Mouse (Mus musculus): Measurements from ENCODE around the gene Hat1. TPM values are rescaled to one million over a fixed set of nuclear protein-coding genes. Genes with fewer than 3 reads are reported as not detected.

Gene Hat1
- polyA plus RNA-seq, 1 experiment from 2014 or later, result 182 TPM

- H3K4me1 ChIP-seq, result peaks cover 19% of the 10 kb centered on the region
- DNase-seq (ENCODE audit: low spot score), result no peak
- no peak overlapping the region for H3K4me3 ChIP-seq
- no peaks in the 10 kb centered on the region for H3K9me3 ChIP-seq
- no peaks in the 10 kb centered on the region for H3K36me3 ChIP-seq
- H3K27me3 ChIP-seq (ENCODE audit: insufficient read depth, poor library complexity, severe bottlenecking), result no peaks in the 10 kb centered on the region
- no peak overlapping the region for H3K27ac ChIP-seq
Observed at GRCm38 (mm10) chr2:71477787-71478186, 89.0 kb downstream of the Hat1 start.

- no peaks in the 10 kb centered on the region for H3K36me3 ChIP-seq
- WGBS, result 5% methylated on average over 7 of the region's 7 CpGs
- no peak for DNase-seq (ENCODE audit: low spot score)
- peak overlapping the region; percentile 80 for H3K27ac ChIP-seq
- H3K4me1 ChIP-seq, result peaks cover 12% of the 10 kb centered on the region
- no peaks in the 10 kb centered on the region for H3K27me3 ChIP-seq (ENCODE audit: insufficient read depth, poor library complexity, severe bottlenecking)
- H3K4me3 ChIP-seq, result peak overlapping the region; percentile 33
- no peaks in the 10 kb centered on the region for H3K9me3 ChIP-seq
Observed at GRCm38 (mm10) chr2:71479917-71480316, 91.2 kb downstream of the Hat1 start.

GRCm38 (mm10) chr2:71481825-71482224, 93.1 kb downstream of the Hat1 start:
- Histone ChIP-seq H3K36me3 (no peaks in the 10 kb centered on the region), H3K4me1 (peaks cover 8% of the 10 kb centered on the region), H3K4me3 (no peak overlapping the region), H3K27ac (no peak overlapping the region), H3K27me3 (ENCODE audit: insufficient read depth, poor library complexity, severe bottlenecking) (no peaks in the 10 kb centered on the region), H3K9me3 (no peaks in the 10 kb centered on the region)
- WGBS, result 84% methylated on average over 6 of the region's 6 CpGs
- DNase-seq (ENCODE audit: low spot score), result no peak

- DNase-seq (ENCODE audit: low spot score), result no peak
- Histone ChIP-seq H3K9me3 (no peaks in the 10 kb centered on the region), H3K4me1 (peaks cover 8% of the 10 kb centered on the region), H3K27ac (no peak overlapping the region), H3K27me3 (ENCODE audit: insufficient read depth, poor library complexity, severe bottlenecking) (no peaks in the 10 kb centered on the region), H3K4me3 (no peak overlapping the region), H3K36me3 (no peaks in the 10 kb centered on the region)
- 77% methylated on average over 10 of the region's 10 CpGs for WGBS
Observed at GRCm38 (mm10) chr2:71483046-71483716, 94.4 kb downstream of the Hat1 start.

GRCm38 (mm10) chr2:71483717-71484066, 94.9 kb downstream of the Hat1 start:
- no peak overlapping the region for H3K27ac ChIP-seq
- DNase-seq (ENCODE audit: low spot score), result no peak
- H3K9me3 ChIP-seq, result no peaks in the 10 kb centered on the region
- WGBS, result 71% methylated on average over 5 of the region's 5 CpGs
- H3K4me3 ChIP-seq, result no peak overlapping the region
- H3K4me1 ChIP-seq, result peaks cover 8% of the 10 kb centered on the region
- H3K27me3 ChIP-seq (ENCODE audit: insufficient read depth, poor library complexity, severe bottlenecking), result no peaks in the 10 kb centered on the region
- H3K36me3 ChIP-seq, result no peaks in the 10 kb centered on the region

Other genes with a start within 250 kb of the Hat1 start
- 69.4 and 70.4 TPM in 2 replicates for gene Dync1i2, start 177.3 kb upstream of the Hat1 start, polyA plus RNA-seq (2016; fragmentation: Nextera tagmentation; extraction: Ambion mirVana)
- 47.0 and 86.1 TPM in 2 replicates for gene Slc25a12, start 21.2 kb upstream of the Hat1 start, polyA plus RNA-seq (2016; fragmentation: Nextera tagmentation; extraction: Ambion mirVana)
- gene Metap1d, start 64.3 kb downstream of the Hat1 start, polyA plus RNA-seq (2016; fragmentation: Nextera tagmentation; extraction: Ambion mirVana), result 29.0 and 31.6 TPM in 2 replicates
- gene Dlx1, start 139.2 kb downstream of the Hat1 start, polyA plus RNA-seq (2016; fragmentation: Nextera tagmentation; extraction: Ambion mirVana), result 3.5 and 4.3 TPM in 2 replicates
- 3.0 and 3.9 TPM in 2 replicates for gene Dlx2, start 157.8 kb downstream of the Hat1 start, polyA plus RNA-seq (2016; fragmentation: Nextera tagmentation; extraction: Ambion mirVana)